Mouse (Mus musculus): Measurements from ENCODE around the gene Xkr7. TPM values are rescaled to one million over a fixed set of nuclear protein-coding genes. Genes with fewer than 3 reads are reported as not detected.
A peak's percentile ranks its signal among the peaks of the same experiment; 100 is the strongest.

The Xkr7 gene
- total RNA-seq, 2 experiments from 2014 or later: not detected

DNA sequence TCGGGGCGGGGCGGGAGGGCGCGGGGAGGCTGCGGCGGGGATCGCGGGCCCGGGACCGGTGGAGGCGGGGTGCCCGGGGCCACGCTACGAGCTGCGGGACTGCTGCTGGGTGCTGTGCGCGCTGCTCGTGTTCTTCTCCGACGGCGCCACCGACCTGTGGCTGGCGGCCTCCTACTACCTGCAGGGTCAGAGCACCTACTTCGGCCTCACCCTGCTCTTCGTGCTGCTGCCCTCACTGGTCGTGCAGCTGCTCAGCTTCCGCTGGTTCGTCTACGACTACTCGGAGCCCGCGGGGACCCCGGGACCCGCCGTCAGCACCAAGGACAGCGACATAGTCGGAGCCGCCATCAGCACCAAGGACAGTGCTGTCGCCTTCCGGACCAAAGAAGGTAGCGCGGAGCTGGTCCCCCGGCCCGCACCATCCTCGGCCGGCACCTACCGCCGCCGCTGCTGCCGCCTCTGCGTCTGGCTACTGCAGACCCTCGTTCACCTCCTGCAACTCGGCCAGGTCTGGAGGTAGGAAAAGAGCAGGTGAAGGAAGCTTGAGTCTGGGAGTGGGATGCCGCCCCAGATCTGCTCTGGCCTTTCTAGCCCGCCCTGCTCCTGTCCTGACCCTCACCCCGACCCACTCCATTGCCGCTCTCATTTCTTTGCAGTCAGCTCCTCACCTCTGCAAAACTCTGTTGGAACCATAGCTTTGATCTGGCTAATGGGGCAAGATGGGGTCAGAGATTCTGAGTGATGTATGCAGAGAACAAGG lies 611 bp downstream of the Xkr7 start:
- intact Hi-C loops (cut with DNase I): no loop called here
- peak; percentile 79 to 86 for DNase-seq

DNA sequence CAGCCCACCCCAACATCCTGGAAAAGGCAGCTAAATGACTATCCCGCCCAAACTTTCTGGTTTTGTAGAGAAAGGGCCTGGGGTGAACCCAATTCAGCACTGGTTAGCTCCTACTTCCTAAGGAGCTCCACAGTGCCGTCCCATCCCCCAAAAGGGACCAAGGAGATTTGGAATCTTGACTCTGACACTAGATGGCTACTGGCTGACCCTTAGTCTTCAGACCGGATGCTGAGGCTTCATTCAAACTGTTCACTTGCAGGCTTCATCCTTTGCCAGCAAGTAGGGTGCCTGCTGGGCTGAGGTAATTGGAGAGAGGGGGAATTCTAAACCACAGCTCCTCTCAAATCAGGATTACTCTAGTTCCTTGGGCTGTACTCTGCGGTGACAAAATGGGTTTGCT lies 1.3 kb downstream of the Xkr7 start:
- intact Hi-C loops (cut with DNase I): no loop called here
- no peak for DNase-seq

GRCm38 (mm10) chr2:153033545-153034230 lies 2.0 kb downstream of the Xkr7 start:
- no peak for DNase-seq
- intact Hi-C loops (cut with DNase I): no loop called here

DNA sequence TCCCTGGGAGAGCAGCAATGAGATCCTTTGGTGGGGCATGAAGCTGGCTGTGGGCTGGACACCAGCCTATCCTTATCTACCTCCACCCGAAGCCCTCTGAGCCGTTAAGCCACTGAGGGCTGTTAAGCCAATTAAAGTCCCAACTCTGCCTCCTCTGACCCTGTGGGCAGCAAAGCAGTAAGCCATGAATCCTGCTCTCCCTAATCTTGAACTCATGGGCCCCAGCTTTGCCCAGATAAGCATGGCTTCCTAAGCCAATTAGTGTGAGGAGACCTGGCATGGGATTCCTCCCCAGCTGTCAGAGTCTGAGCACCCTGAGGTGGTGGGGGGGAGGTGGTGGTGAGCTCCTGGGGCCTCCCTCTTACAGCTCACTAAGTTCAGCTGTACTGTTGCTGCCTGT lies 5.0 kb downstream of the Xkr7 start:
- no peak for DNase-seq
- intact Hi-C loops (cut with DNase I): no loop called here

DNA sequence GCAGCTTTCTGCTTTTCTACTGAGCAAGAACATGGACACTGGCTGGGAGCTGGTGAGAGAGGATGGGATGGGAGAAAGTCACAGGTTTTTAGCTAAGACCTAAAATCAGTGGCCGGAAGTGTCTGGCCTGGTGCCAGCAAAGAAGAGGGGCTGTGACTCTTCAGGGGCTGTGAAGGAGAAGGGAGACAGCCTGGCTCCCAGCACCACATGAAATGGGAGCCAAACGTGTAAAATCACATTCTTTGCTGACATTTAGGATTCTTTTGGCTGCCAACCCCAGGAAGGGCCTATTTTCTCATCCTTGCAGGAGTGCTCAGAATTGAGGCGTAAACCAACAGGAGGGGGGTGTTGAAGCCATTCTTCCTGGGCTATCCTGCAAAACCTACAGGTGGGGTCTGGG lies 12.2 kb downstream of the Xkr7 start:
- intact Hi-C loops (cut with DNase I): no loop called here

GRCm38 (mm10) chr2:153045884-153046299 lies 14.2 kb downstream of the Xkr7 start:
- DNase-seq: no peak
- intact Hi-C loops (cut with DNase I): no loop called here

More for the DNA sequence above, 12.2 kb downstream of the Xkr7 start:
- DNase-seq: no peak

- intact Hi-C loops (cut with DNase I): loop anchor here (1.0 kb wide), 2 partner anchors 33 to 94 kb away; no protein-coding TSS in a partner anchor
- peak; percentile 60 to 72 for DNase-seq
Observed at GRCm38 (mm10) chr2:153047828-153048465, 16.3 kb downstream of the Xkr7 start.

- no peak for DNase-seq
- intact Hi-C loops (cut with DNase I): no loop called here
Observed at GRCm38 (mm10) chr2:153049288-153049996, 17.8 kb downstream of the Xkr7 start.

GRCm38 (mm10) chr2:153049997-153050358 lies 18.3 kb downstream of the Xkr7 start:
- intact Hi-C loops (cut with DNase I): no loop called here
- no peak for DNase-seq

DNA sequence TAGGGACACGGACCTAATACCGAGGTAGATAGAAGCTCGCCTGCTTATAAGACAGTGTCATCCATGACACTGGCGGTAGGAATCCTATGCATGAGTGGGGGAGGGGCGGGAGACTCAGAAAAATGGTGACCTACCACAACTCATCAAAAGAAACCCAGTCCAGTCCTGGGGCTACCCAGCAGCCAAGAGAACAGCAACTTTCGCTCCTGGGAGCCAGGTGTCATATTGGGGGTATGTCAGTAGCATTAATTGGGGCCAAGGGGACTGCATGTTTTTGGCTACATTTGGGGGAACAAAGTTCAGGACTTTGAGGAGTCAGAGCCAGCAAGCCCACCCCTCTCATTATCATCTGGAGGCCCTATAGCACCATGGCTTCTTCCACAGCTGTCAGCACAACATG lies 19.4 kb downstream of the Xkr7 start:
- no peak for DNase-seq
- intact Hi-C loops (cut with DNase I): no loop called here

DNA sequence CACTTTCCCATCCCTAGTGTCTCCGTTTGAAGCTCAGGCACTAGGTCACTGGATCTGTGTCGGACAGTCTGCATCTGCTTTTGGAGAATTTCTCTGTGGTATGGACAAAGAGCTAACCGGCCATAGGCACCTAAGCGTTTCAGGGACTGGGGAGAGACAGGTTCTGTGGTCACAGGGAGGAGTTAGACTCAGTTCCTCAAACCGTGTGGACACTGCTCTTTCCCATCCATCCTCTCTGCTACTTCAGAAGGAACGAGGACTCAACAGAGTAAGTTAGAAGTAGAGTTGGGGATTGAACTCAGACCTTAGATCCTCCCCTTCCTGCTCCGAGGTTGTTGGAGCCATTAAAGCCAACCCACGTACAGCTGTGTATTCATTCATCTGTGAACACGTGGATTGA lies 19.9 kb downstream of the Xkr7 start:
- intact Hi-C loops (cut with DNase I): no loop called here
- no peak for DNase-seq

GRCm38 (mm10) chr2:153052700-153053351 lies 21.2 kb downstream of the Xkr7 start:
- intact Hi-C loops (cut with DNase I): no loop called here
- no peak for DNase-seq

- no peak for DNase-seq
- intact Hi-C loops (cut with DNase I): no loop called here
Observed at GRCm38 (mm10) chr2:153053896-153054295, 22.2 kb downstream of the Xkr7 start.

- DNase-seq: no peak
- intact Hi-C loops (cut with DNase I): no loop called here
Observed at GRCm38 (mm10) chr2:153055270-153055920, 23.7 kb downstream of the Xkr7 start.

GRCm38 (mm10) chr2:153058365-153058764 lies 26.7 kb downstream of the Xkr7 start:
- intact Hi-C loops (cut with DNase I): no loop called here
- no peak for DNase-seq

- intact Hi-C loops (cut with DNase I): no loop called here
Observed at GRCm38 (mm10) chr2:153060216-153060615, 28.6 kb downstream of the Xkr7 start.

DNA sequence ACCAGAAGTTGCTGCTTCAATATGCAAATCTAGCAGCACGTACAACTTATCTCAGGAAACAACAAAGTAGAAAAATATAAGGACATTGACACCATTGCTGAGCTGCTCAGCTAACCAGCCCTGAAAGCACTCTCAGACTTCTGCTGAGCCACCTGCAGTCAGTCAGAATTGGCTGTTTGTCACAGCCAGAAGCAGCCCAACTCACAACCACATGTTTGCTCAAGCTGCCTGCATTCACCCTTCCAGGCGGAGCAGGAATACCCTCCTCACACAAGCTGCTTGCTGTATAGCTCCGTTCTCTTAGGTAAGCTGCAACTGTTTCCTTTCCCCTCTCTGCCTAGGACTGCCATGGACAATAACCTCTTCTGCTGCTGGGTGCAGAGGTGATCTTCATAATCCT lies 31.7 kb downstream of the Xkr7 start:
- no peak for DNase-seq
- intact Hi-C loops (cut with DNase I): no loop called here

More at GRCm38 (mm10) chr2:153060216-153060615, 28.6 kb downstream of the Xkr7 start:
- DNase-seq: no peak

DNA sequence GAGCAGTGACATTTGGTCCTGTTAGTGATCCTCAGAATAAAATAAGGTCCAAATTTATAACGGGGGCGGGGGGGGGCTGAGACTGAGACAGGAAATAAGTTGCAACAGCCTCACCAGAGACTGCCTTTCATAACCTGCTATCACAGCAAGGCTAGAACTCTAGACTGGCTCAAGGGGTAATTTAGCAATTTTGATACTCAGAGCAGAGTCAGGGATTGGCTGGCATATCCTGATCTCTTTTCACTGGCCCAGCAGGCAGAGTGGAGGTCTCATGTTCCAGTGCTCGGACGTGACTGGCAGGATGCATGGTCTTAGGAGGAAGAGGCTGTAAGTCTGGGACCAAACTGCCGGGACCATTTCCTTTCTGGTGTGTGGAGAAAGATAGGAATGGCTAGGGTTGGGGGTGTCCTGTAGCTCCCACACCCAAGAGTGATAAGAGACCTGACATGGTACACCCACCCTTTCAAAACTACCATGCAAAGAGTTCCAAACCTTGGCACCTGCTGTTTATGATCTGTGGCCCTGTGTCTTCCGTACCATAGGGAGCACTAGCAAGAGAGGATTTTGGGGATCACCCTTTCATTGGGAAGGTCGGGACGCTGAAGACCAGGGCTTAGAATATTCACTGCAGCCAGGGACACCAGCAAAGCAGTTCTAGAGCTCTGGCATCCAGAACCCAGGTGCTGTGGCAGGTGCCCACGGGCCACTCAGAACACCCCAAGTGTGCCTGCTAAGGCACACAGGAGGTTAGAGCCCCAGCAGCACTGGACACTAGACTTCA lies 32.7 kb downstream of the Xkr7 start:
- intact Hi-C loops (cut with DNase I): no loop called here

More for the DNA sequence above, 32.7 kb downstream of the Xkr7 start:
- no peak for DNase-seq
